Mouse (Mus musculus): Measurements from ENCODE around the gene 4930426L09Rik.

Gene 4930426L09Rik

DNA sequence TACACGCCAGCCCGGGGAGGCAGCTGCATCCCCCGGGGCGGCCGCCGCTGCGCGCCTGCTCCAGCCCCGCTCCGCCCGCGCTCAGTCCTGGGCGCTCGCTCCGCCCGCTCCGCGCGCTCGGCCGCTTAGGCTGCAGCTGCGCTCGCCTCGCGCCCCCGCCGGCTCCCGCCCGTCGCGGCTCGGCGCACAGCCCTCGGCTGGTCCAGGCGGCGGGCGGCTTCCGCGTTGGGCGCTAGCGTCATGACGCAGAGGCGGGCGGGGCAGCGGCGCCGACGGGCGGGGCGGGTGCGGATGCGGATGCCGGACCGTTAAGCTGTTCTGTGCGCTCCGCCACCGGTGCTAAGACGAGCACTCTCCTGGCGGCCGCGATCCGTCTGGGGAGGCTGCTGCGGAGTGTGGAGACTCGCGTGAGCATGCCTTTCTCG lies at the start of gene 4930426L09Rik, which contains the start of gene Pip4k2a:
Gene 4930426L09Rik (plus strand): TSS at position 290 of the 425 bp plus-strand sequence.
Gene Pip4k2a (minus strand): TSS at position 73 of the 425 bp plus-strand sequence.
- DNase-seq, result peak; percentile 98 to 99

DNA sequence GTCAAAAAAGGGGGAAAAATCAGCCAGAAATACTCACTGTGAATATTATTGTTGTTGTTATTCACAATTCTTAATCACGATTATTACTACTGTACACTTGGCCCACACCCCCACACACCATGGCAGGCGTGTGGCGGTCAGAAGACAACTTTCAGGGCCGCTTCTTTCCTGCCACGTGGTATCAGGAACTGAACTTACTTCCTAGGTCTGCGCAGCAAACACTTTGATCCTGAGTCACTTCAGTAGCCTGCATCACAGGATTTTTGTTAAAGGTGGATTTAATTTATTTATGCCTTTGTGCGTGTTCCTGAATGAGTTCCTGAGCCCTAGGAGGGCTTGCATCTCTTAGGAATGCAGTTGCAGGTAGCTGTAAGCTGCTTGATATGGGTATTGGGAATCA lies 49.4 kb upstream of the 4930426L09Rik start:
- no peak for DNase-seq

DNA sequence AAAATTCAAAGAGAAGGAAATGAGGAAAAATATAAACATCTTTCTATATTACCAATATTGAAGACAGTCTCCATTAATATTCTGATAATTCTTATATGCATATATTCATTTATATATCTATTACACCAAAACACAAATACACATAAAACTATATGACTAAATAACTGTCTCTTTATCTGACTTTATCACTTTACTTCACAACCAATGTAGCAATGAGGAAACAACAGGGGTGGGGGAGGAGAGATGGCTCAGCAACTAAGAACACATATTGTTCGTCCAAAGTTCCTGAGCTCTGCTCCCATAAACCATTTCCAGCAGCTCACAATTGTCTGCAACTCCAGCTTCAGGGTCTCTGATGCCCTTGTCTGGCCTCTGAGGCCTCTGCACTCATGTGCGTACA lies 47.4 kb upstream of the 4930426L09Rik start:
- DNase-seq, result no peak

DNA sequence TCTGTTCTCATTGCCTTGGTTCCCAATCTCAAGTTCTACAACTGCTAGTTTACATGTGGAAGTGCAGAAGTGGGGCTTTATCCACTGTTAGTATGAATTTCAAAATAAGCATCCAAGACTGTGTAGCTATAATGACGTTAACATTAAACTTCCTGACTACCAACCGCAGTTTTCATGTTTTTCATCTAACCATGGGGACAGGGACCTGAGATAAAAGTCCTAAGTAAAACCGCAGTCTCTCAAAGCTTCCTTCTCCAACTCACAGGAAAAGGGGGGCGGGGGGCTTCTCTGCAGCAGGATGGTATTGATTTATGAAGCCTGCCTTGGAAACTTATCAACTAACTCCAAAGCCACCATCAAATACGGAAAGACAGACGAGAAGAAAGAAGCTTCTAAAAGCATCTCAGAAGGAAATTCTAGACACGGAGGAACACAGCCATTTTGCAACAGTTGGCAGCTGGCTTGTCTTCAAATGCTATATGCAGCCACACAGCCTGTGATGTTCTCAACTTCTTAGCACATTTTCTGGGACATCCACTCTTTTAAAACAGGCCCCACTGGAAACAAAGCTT lies 46.0 kb upstream of the 4930426L09Rik start:
- DNase-seq, result peak; percentile 55 to 65

DNA sequence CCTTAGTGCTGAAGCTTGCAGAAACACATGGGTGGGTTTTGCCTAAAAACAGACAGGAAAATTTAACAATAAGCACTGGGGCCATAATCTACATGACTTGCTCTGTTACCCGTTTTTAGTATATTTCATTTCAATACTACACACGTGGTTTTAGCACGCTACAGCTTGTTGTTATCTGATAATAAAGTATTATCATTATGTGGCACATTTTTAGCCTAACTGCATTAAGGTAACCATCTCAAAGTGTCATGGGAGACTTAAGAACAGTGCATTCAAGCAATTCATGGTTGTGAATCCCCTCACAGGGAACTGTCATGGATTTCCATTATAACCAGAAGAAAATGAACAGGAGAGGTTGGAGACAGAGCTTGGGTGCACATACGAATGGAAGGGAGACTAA lies 43.7 kb upstream of the 4930426L09Rik start:
- DNase-seq, result no peak

DNA sequence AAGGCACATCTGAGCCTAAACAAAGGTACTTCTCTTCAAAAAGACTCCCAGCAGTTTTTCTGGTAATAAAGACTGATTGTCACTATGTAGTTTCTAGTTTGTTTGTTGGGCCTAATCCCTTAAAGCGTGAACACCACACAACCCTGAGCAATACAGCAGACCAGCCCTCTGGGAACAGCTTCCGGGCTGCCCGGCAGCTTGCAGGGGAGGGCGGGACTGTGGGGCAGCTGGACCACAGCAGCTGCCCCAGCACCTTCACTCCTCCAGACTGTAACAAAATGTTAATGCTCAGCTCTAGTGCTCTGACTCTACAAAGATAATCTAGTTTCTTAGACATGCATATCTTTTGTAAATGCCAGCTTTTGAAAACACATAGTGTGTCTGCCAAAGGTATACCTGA lies 43.1 kb upstream of the 4930426L09Rik start:
- DNase-seq, result no peak

DNA sequence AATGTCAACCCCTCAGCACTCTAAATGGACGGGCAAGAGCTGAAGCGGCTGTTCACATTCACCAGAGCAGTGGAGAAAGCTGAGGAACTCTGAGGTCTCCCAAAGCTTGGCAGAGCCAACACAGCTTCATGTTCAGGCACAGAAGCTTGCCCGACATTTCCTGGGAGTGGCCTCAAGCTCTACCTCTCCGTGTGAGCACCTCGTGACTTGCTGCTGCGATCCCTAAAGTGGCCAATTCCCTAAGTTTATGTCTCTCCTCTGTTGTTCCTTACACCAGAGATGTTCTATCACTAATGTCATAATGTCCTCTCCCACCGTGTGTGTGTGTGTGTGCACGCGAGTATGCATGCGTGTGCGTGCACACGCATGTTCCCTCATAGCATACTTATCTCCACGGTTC lies 42.5 kb upstream of the 4930426L09Rik start:
- DNase-seq, result peak in 1 of 2 experiments; percentile 38

DNA sequence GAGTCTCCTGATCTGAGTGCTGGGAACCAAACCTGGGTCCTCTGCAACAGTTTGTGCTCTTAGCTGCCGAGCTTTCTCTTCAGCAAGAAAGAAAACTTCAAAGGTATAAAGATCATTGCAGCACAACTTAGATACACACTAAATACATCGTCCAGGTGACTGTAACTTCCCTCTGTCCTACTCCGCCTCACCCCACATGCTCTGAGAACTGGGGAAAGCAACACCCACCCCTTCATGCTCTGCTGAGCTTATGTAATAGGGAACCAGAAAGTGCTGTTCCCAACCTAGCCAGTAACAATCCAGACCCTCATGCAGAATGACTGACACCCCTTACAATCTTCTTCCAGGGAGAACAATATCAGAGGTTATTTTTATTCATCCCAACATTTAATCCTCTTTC lies 41.7 kb upstream of the 4930426L09Rik start:
- DNase-seq, result no peak

DNA sequence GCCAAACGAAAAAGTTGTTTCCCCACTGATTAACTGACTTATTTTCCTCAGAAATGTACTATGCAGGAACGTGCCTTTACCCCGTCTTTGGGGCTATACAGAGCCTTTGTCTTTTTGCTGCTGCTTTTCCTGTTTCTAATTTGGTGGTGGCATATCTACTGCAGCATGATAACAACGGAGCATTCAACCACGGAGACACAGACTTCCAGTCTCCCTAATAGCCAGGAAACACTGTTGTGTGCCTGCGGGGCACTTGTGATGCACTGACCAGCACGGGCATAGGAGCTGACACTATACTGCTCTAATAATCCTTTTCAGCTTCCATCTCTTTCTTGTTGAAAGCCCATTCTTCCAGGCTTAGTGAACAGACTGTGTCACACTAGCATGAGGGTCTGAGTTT lies 41.2 kb upstream of the 4930426L09Rik start:
- no peak for DNase-seq

DNA sequence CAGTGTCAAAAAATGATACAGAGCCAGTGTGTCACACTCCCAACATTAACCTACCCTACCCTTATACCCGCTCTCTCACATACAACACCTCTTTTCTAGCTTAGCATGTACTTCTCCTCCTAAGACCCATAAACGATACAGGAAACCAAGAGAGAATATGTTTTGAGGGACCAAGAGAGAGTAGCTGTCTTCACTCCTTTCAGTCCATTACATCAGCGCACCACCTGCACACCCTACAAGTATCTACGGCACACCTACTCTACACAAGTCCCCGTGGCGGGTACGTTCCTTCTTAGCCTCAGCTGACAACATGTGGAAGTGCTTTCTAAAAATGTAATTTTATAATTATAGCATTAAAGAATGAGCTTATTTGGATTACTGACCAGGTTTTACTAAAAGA lies 40.7 kb upstream of the 4930426L09Rik start:
- DNase-seq, result peak in 1 of 2 experiments; percentile 61

DNA sequence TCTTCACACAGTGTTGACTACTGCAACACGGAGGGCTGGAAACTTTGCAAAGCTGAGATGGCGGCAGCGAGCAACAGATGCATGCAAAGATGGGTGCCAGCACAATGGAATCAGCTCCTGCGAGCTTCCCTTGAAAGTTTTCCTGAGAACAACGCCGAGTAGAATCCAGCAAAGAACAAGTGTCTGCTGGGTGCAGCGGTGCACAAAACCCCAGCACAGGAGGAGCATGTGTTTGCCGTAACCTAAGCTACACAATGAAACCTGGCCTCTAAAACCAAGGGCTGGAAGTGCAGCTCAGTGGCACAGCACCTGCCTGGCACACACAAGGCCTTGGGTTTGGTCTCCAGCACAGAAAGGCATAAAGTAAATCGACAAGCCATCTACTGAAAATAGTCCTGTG lies 40.1 kb upstream of the 4930426L09Rik start:
- no peak for DNase-seq

DNA sequence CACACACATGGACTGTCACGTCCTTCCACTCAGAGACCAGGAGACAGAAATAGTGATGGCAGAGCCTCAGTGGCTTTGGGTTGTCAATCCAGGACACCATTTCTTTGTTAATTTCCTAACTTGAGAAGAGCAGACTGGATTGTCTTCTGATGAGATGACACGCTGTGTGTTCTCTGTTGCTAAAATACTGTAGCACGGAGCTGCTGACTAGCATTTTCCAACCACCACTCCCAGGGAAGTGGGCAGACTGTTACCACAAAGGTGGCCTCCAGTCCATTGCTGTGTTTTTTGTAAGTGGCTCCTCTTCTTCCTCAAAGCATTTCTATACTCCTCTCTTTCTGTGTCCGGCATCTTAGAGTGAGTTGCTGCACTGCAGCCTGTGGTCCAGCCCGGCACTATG lies 39.6 kb upstream of the 4930426L09Rik start:
- peak in 1 of 2 experiments; percentile 35 for DNase-seq

DNA sequence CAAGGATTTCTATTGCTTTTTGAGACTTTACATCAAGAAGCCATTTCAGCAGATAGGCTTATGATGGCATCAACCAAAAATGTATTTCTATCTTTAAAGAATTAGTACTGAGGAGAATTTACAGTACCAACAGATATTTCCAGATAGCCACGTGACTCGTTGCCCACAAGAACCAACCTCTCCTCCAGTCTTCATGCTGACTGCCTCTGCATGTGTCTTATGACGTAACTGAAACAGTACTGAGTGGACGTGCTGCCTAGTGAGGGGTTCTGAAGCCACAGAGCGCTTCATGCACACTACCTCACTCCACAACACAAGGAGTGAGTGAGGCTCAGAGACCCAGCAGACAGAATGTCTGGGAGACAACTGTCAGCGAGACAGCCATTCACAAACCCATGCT lies 39.1 kb upstream of the 4930426L09Rik start:
- no peak for DNase-seq

DNA sequence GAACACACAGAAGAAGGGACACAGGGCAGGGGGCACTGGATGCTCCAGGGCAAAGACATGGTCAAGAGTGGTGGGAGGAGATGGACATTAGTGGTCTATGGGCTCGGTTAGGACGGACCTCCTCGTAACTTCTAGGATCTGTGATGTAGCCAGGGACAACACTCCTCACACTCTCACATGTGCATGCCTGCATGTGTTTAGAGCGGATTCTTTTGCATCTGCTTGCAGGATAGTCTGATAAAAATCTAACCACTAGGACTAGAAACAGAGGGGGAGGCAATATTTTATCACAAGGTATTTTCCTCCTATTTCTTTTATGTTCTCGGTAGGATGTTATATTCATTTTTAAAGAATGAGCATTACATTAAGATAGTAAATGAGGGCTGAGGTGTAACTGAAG lies 38.6 kb upstream of the 4930426L09Rik start:
- no peak for DNase-seq

DNA sequence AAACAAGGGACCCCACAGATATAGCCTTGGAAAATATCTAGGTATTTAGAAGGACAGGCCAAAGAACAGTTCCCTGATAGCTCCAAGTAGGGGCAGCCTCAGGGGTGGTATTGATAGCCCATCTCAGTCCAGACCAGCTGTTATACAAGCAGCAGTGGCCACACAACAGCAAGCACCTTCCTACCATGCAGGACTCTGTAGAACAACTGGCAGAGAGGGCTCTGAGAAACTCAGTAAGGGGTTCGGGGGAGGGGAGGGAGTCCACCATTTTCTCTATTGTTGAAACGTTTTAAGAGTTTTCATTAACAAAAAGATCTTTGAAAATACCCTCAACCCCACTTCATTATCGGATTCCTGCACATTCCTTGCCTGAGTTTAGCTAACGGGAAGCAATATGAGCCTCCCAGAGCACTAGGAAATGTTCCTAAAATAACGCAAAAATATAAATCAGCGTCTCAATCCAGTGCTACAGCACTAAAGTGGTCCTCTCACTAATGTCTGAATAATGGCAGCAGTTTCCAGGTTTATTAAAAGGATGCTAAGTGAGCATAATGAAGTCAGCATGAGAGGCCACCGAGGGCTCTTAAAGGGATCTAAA lies 37.7 kb upstream of the 4930426L09Rik start:
- DNase-seq, result no peak

DNA sequence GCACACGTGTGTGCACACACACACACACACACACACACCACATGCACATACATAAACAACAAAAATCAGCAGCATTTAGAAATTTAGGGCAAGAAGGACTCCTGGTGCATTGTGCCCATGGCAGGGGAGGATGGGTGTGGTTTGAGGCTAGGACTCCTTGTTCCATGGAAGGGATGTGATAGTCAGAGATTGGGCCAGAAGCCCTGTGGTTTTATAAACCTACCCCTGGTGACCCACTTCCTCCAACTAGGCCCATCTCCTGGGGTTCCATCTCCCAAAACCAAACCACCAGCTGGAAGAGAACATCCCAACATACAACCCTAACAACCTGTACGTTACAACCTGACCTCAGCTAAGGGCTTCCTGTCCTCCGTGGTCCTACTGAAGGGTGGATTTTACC lies 35.6 kb upstream of the 4930426L09Rik start:
- DNase-seq, result no peak

DNA sequence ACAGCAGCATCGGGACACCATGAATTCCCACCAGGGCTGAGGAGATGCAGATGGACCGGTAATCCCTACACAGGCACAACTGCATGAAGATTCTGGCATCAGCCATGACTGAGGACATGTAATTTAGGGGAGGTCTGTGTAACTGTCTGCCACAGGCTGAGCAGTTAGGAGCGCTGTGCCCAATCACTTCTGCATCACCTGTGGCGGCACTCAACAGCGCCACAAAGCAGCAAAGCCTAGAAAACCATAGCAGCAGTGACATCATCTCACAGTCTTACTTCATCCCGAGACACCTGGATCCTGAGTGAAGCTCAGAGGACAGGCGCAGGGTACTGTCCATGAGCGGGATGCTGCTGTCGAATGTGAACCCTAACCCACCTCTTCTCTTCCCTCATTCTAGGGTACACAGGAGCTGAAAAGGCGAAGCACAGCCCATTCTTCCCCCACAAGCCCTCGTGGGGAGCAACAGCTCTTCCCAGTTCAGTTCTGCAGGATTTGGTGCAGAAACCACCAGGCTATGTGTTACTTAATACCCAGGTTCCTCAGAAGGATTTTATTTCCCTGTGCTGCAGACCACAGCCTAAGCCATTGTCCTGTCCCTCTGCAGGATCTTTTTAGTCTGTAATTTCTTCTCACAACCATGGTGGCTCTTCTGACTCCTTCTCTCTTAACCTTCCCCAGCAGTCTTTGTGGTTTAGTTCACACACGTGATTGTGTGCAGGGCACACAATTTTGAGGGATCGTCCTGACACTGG lies 34.7 kb upstream of the 4930426L09Rik start:
- DNase-seq, result peak; percentile 41 to 62

DNA sequence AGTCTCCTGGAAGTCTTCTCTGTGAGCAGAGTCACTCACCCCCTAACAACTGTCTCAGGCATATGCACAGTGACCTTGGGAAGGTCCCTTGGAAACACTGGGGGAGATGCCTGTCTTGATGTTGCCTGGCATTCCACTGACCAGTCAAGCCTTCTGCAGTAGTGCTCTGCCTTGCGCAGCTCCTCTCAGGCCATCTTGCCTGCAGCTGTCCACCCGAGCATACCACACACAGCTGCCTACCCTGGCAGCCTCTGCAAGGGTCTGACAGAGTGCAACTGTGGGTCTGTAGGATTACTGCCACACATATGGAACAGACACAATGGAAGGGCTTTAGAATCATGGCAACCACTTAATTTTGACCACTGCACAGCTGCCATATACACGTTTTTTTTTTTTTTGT lies 33.0 kb upstream of the 4930426L09Rik start:
- DNase-seq, result no peak

DNA sequence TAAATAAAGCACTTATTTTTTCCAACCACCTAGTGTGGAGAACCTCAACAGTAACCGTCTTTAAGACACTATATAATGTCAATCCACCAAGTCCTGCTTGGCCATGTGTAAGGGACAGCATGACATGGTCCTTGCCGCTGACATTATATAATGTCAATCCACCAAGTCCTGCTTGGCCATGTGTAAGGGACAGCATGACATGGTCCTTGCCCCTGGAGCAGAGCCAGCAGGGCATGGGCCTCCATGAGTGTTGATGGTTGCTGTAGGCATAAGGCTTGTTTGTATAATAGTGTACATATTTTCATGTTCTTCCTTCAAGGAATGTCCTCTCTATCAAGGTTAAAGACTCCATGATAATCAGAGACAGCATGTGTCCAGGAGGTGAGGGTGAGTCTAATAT lies 32.2 kb upstream of the 4930426L09Rik start:
- DNase-seq, result no peak

DNA sequence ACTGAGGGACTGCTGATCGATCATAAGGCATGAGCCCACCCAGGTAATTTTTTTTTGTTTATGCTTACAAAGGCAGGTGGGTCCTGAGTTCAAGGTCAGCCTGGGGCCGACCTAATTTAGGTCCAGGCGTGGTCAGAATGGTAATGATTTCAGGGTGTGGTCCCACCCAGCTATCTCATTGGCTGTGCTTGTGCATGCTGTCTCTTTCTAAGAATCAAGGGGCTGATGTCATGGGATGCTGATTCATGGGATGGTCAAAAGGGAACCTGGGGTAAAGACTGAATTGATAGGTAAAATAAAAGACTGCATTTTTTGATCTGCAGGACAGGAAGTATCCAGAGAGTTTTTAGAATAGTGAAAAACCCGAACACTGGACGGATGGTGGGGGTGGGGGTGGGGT lies 31.6 kb upstream of the 4930426L09Rik start:
- DNase-seq, result no peak

DNA sequence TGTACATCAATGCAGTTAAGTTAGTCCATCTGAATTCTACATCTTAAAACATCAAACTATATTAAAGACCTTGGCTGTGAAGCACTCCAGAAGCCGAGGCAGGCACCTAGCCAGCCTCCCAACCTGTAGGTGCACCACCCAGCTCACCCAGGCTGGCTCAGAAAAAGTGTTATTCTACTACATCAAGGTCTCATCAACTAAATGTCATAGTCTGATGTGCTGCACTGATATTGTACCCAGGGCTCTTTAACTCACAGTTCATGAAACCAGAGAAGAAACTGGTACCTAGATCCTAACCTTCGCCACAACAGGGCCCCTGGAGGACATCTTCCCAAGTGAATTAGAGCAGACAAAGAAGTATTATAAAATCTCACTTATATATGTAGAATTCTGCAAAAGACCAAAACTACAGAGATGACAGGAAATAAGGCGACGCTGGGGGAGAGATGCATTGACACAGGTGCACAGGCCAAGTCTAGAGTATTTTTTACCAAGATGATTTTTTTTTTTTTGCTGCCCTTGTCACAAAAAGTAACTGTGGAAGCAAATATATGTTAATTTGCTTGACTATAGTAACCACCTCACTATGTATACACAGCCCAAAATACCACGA lies 30.6 kb upstream of the 4930426L09Rik start:
- peak; percentile 46 to 67 for DNase-seq

DNA sequence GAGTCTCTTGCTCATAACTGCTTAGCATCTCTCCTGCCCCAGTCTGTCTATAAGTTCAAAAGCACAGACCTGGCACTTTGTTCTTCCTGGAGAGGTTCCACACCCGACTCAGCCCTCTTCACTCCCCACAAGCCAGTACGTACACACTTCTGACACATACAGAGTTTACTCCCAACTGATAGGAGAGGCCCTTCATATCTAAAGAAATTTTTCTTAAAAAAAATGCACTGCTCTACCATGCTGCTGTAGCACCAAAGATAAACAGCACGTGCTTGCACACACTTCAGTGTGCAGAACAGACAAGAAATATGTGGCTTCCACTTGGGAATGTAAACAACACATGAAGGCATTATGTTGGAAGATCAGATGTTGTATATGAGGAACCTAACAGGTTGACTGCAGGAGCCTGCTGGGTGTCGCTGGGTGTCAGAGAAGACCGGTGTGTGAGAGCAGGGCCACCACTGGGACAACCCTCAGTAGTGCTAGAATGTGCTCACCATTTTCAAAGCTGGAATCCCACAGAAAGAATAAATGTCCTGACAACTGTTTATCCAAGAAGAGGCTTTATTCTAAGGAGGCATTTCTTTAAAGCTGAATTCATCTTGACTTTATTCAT lies 29.0 kb upstream of the 4930426L09Rik start:
- DNase-seq, result no peak

DNA sequence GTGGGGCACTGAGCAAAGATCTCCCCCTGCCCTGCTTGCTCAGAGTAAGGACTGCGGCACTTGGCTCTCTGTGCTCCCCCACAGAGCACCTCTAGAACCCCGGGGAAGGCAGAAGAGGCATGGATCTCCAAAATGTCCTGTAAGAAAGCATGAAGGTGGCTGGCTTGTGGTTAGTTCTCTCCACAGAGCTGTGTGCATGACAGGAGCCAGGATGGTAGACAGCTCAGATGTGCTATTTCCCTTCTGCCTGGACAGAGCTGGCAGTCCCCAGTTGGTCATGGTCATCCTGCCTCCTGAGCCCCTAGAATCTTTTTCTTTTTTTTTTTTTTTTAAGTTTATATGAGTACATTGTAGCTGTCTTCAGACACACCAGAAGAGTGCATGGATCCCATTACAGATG lies 27.7 kb upstream of the 4930426L09Rik start:
- no peak for DNase-seq

Data from thymus, postnatal 36 days (tissue).